Mouse (Mus musculus) cortical plate, adult 2 months (tissue): ENCODE measurements around the gene Tmcc3. TPM values are rescaled to one million over a fixed set of nuclear protein-coding genes. Genes with fewer than 3 reads are reported as not detected.

Source experiments
- H3K27ac ChIP-seq: fragments of 200-500 bp; 2 replicates; pipeline ENCODE4 v1.5.1; 2012; ENCODE audit warnings: low read length, control low read depth, inconsistent platforms; ENCODE audit not compliant: insufficient read depth
- H3K4me1 ChIP-seq: fragments of 200-500 bp; 2 replicates; pipeline ENCODE4 v1.6.1; 2011; ENCODE audit warnings: low read length; ENCODE audit not compliant: control insufficient read depth, insufficient read depth
- H3K4me3 ChIP-seq: fragments of 200-500 bp; 2 replicates; pipeline ENCODE4 v1.5.1; 2011; ENCODE audit warnings: mild to moderate bottlenecking, low read length, control low read depth; ENCODE audit not compliant: insufficient read depth
- CTCF ChIP-seq: fragments of 200-500 bp; IDR thresholded peaks from 2 replicates; pipeline ENCODE4 v1.5.1; 2011; ENCODE audit warnings: mild to moderate bottlenecking, control low read depth, low read length; ENCODE audit not compliant: insufficient read depth; ENCODE audit errors: extremely low read depth
- POLR2A ChIP-seq: fragments of 200-500 bp; IDR thresholded peaks from 2 replicates; pipeline ENCODE4 v1.6.1; 2011; ENCODE audit warnings: mild to moderate bottlenecking, low read length, control low read depth; ENCODE audit not compliant: insufficient read depth; ENCODE audit errors: extremely low read depth
- polyA plus RNA-seq: library from polyadenylated mRNA; depleted of rRNA; stranded (reverse); fragments of >200 nt; gene quantifications from 2 replicates; pipeline ENCODE4 v1.2.3, GENCODE M21; 2012; rRNA removed

The Tmcc3 gene
- polyA plus RNA-seq: 22.7 and 28.5 TPM in 2 replicates

DNA sequence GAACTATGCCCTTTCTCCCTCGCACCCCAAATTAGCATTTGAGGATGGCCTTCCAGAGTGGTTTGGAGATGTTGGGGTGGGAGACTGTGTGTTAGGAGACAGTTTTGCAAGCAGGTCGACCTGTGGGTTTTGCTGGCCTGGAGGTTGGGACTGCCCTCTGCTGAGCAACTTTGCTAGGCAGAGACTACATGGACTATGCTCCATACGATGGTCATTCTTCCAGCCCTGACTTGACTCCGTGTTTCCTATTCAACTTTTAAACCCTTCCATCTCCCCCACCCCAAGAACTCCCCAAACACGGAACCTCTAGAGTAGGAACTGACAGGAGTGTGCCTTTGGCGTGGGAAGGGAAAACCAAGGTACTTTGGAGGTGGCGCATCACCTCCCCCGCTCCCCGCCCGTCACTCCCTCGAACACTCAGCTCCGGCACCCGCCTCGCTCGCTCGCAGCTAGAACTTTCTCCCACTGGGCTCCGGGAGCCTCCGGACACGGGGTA, at the start of gene Tmcc3:
Tmcc3 (plus strand) TSS at position 439 of the 496 bp plus-strand sequence.
- Histone ChIP-seq H3K27ac (no peak within 1 kb of the TSS), H3K4me3 (peak within 1 kb of the TSS; percentile 51), H3K4me1 (no peaks in the 10 kb centered on the region)
- TF ChIP-seq CTCF (no peak), POLR2A (no peak)

DNA sequence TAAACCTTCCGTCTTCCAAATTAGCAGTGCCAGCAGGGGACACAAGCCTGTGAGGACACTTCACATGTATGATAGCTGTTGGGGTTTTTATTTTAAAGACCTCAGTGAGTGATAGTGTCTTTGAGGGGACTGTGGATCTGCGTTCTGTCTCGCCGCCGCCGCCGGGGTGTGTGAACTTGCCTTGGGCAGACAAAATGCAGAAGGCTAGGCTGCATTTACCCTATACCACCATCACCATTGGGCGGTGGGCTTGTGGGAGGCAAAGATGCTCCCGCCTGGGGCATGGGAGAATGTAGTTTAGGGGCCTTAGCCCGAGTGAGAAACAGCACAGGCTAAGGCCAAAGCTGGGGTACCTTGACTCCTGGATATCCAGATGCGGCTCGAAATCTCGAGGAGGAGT, 49.1 kb upstream of the Tmcc3 start:
- TF ChIP-seq POLR2A (no peak), CTCF (no peak)
- H3K4me1 ChIP-seq: no peaks in the 10 kb centered on the region
- no peak overlapping the region for H3K4me3 ChIP-seq
- H3K27ac ChIP-seq: no peak overlapping the region

DNA sequence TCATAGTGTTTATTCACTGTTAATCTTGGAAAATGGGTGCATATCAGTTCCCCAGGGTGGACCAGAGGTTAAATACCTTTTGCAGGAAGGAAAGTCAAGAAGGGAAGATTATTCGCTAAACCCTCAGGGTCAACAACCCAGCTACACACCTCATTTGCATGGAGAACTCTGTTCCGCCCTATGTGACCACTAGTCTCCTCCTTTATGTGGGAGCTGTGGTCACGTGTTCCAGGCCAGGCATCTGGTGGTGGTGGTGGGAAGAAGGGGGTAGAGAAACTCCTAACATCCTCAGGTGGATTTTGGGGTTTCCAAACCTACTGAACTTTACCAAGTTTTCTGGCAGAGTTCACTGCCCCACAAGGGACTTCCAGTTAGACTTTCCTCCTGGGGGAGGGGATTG, 48.5 kb upstream of the Tmcc3 start:
- Histone ChIP-seq H3K27ac (no peak overlapping the region), H3K4me3 (no peak overlapping the region), H3K4me1 (no peaks in the 10 kb centered on the region)
- no peak for TF ChIP-seq POLR2A
- no peak for TF ChIP-seq CTCF

DNA sequence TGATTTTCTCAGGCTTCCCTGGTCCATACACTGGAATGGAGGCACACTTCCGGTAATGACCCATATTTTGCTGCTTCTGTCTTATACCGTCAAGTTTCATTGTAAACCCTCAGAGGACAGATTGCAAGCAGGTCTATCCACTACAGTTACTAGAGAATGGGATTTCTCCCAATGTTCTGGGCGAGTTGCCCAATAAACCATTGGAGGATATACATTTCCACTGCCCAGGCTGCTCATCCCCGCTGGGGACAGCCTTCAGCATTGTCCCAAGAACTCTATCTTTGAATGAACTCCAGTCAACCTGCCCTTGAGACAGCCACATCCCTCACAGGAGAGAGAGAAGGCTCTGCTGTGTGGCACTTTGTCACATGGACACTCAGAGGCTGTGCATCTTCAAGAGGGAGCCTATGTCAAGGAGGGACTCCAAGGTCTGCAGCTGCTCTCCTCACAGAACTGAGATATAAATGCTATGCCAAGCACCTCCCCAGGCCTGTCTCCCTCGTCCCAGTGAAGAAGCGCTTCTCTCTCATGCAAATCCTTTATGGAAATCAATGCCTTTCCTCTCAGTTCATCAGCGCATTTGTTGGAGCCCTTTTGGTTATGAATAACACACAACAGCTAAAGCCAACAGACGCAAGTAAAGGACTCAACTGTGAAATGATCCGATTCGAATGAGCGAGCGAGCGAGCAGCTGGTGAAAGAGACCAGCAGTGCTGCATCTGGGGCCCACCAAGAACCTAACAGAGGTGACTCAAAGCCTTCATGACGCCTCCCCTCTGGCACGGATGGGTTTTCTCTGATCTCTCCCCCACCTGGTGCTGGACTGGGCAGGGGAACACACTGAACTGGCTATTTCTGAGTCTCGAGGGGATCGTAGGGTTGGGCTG, 45.9 kb upstream of the Tmcc3 start:
- Histone ChIP-seq H3K4me1 (no peaks in the 10 kb centered on the region), H3K27ac (no peak overlapping the region), H3K4me3 (no peak overlapping the region)
- TF ChIP-seq POLR2A: no peak
- no peak for TF ChIP-seq CTCF

DNA sequence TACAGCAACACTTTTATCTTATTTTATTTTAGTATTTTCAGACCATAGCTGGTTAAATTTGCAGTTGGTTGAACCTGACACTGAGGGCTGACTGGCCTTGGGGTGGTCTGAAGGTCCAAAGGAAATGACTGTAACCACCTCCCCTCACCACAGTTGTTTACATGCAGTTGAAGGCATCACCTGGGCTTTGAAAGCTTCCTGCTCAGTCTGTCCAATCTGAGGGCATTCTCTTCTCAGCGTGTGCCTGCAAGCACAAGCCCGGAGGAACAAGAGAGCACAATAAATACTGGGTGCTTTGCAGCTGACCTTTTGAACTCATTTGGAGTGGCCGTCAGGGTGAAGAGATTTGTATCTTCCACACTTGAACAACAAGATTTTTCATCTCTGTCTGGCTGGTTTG, 36.4 kb upstream of the Tmcc3 start:
- Histone ChIP-seq H3K27ac (no peak overlapping the region), H3K4me3 (no peak overlapping the region), H3K4me1 (no peaks in the 10 kb centered on the region)
- TF ChIP-seq POLR2A (no peak), CTCF (no peak)

DNA sequence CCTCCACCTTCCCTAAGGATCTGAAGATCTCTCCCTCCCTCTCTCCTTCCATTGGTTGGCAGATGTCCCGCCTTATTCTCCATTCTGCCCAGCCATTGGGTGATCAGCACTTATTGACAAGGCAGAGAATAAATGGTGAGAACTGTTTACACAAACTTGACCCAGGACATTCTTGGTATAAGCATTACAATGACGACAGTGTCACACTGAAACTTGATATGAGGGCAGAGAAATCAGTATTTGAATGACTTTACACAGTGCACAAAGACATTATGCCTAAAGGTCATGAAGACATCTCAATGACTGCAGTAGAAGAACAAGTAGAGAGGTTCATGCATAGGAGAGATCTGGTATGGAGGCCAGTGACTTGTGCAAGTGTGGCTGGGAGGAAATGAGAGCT, 35.2 kb upstream of the Tmcc3 start:
- no peaks in the 10 kb centered on the region for H3K4me1 ChIP-seq
- no peak overlapping the region for H3K27ac ChIP-seq
- TF ChIP-seq CTCF (no peak), POLR2A (no peak)
- no peak overlapping the region for H3K4me3 ChIP-seq

DNA sequence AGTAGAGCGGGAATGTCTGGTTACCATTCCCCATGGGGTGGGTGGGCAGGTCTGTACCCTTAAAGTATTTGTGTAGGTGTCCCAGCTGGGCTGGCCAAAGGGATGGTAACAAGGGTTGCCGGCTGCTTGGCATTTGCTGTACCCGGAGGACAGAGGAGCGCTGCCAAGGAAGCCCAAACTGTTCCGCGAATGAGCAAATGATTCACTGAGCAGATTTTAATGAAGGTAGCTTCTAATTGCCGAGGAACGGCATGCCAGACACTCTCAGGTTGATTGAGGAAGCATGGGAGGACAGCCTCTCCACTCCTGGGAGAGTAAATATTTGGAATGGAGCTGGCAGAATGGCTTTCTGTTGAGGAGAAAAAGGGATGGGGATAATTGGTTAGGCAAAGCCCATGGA, 29.6 kb upstream of the Tmcc3 start:
- TF ChIP-seq CTCF: no peak
- no peak for TF ChIP-seq POLR2A
- Histone ChIP-seq H3K27ac (no peak overlapping the region), H3K4me3 (no peak overlapping the region)

DNA sequence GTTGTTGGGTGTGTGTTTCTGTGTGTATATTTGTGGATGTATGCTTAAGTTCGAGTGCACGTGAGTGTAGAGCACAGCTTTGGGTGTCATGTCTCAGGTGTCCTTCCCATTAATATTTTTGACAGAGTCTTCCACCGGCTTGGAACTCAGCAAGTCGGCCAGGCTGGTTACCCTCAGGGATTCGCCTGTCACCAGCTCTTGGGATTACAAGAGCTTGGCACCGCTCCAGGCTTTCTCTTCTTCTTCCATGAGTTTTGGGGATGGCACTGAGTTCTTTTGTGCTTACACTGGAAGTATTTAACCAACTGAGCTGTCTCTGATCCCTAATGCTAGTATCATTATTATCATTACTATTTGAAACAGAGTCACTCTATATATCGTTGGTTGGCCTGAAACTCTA, 29.0 kb upstream of the Tmcc3 start:
- TF ChIP-seq POLR2A: no peak
- TF ChIP-seq CTCF: no peak
- no peak overlapping the region for H3K27ac ChIP-seq
- no peaks in the 10 kb centered on the region for H3K4me1 ChIP-seq
- H3K4me3 ChIP-seq: no peak overlapping the region

More for the DNA sequence above, 29.6 kb upstream of the Tmcc3 start:
- no peaks in the 10 kb centered on the region for H3K4me1 ChIP-seq

DNA sequence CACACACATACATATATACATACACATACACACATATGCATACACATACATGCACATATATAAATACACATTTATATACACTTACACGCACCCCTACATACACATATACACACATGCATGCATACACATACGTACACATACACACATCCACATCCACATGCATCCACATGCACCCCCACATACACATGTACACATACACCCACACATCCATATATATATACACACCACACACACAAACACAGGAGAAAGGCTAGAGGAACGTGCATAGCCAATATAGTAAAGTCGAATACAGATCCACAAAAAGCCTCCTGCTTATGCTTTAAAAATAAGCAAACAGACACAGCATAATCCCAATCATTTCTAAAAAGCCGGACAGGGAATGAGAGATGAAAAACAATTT, 17.3 kb upstream of the Tmcc3 start:
- TF ChIP-seq CTCF (no peak), POLR2A (no peak)
- H3K27ac ChIP-seq: no peak overlapping the region
- H3K4me1 ChIP-seq: peaks cover 5% of the 10 kb centered on the region
- no peak overlapping the region for H3K4me3 ChIP-seq
